Mouse (Mus musculus) stomach, postnatal 0 days (tissue): ENCODE results near the gene Slit3.

Experiments used
- CTCF ChIP-seq: IDR thresholded peaks from 2 replicates; pipeline ENCODE4 v1.5.1; 2016; ENCODE audit warnings: antibody characterized with exemption, low read depth, mild to moderate bottlenecking, moderate library complexity
- EP300 ChIP-seq: optimal IDR thresholded peaks from 2 replicates; pipeline ENCODE3; 2016; ENCODE audit warnings: antibody characterized with exemption

GRCm38 (mm10) chr11:35375072-35375471, 254.0 kb downstream of the Slit3 start:
- TF ChIP-seq CTCF (no peak), EP300 (no peak)
